Mouse (Mus musculus) urinary bladder, postnatal 25 days (tissue): Measurements from ENCODE around the gene Yeats4.

Source experiments
- DNase-seq: peaks from one replicate; pipeline ENCODE4 v3.0.0; 2022; ENCODE audit warnings: low spot score

The Yeats4 gene

DNA sequence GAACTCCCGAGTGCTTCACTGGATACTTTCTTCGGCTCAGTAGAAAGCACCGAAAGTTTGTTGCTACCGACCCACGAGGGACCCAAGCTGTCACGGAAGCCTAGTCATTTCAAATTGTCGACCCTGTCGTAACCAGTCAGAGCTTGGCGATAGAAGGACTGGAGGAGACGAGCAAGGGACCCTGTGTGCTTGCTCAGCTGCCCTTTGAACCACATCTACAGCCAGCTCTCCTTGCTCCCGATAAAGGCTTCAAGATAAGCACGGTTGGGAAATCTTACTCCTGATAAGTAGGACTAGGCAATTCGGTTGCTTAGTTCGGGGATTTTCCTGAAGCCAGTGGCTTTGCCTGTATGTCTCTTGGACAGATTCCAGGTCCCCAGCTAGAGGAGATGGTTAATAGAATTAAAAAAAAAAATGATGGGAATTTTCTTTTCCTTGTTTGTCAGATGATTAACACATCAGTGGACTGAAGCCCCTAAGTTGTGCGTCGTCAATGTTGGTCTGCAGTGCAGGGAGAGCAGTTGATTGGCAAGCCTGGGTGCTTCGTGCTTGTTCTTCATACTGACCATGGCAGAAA, 21.2 kb downstream of the Yeats4 start:
- no peak for DNase-seq

- DNase-seq: no peak
Observed at GRCm38 (mm10) chr10:117199701-117200100, 24.6 kb downstream of the Yeats4 start.

DNA sequence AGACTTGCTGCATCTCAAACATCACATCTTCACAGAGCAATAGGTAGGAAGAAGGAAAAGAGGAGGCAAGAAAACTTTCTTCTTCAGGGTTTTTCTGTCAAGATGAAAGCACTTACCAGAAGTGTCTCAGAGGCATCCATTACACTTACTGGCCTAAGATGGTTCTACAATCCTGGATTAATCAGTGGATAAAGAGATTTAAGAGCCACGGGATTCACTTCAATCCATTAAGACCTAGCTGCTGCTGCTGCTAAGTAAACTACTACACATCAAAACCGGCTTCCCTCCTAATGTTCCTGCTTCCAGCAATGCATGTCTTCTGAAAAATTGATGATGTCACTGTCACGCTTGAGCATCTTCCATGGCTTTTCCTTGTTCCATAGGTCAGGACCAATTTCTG, 27.6 kb downstream of the Yeats4 start:
- no peak for DNase-seq

- DNase-seq: no peak
Observed at GRCm38 (mm10) chr10:117195748-117196147, 28.6 kb downstream of the Yeats4 start.

GRCm38 (mm10) chr10:117195005-117195404, 29.3 kb downstream of the Yeats4 start:
- no peak for DNase-seq

DNA sequence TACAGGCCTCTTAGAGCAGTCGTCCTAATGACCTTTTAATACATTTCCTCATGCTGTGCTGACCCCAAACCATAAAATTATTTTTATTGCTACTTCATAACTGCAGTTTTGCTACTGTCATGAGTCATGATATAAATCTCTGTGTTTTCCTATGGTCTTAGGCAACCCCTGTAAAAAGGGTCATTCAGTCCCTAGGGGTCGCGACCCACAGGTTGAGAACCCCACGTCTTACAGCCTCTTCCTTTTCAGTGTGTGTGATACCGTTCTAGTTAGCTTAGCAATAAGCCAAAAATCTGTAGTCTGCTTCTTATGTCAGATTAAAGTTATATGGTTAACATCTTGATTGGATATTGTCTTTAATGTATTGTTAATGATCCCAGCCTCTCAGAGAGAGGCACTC, 30.9 kb downstream of the Yeats4 start:
- DNase-seq: no peak

DNA sequence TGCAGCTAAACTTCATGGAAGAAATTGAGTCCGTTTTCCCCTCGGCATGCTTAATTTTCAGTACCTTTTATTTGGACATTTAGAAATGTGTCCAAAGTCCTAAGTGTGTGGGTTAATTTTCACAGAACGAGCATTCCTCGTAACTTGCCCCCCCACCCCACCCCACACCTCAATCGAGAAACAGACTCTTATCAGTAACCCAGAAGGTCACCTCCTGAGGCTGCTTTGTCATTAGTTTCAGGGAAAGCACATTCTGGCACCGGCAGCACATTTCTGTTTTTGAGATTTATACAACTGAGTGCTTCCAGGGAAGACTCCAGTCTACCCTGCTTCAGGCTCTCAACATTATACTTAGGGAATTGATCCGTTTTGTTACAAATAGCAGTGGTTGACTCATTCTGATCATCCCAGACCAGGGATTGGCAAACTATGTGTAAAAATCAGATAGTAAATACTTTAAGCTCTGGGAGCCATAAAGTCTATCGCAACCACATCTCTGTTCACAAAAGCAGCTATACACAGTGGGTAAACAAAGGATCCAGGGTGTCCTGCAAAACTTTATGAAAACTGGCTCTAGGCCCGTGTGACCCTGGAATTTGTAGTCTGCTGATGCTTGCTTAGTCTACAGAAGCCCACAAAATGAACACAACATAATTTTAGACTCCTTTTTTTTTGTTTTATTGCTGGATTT, 38.8 kb downstream of the Yeats4 start:
- no peak for DNase-seq

DNA sequence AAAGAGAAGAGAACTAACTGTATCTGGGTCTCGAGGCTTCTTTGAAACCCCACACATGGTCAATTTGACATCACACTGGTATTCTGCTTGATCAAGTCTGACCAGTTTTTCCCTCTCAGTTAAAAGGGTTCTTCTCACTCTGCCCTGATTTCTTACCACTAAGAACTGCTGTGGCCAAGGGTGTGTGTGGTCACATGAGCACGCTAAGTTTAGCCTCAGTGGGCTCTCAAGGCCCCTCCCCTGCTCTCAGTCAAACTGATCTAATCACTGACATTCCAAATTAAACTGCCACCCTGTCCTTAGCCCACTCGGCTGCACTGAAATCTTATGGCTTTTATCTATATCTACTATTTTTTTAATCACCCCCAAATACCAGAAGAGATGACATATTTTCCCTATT, 43.2 kb downstream of the Yeats4 start:
- DNase-seq: no peak

DNA sequence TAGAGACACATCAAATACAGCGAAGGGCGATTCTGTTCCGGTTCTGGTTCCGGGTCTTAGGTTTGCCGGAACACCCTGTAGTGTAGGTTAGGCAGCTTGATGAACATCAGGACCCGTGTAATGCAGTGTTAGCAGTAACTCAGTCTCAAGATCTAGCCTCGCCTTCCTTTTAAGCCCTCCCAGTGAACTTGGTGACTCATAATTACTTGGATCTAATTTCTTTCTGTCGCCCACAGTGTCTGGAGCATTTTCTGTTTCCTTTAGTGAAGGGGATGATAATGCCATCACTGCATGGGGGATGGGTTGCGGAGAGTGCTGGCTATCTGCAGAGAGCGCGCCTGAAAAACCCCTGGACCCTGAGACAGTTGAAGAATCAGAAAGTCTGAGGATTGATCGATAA, 49.7 kb downstream of the Yeats4 start:
- no peak for DNase-seq

GRCm38 (mm10) chr10:117173566-117174438, 50.5 kb downstream of the Yeats4 start:
- no peak for DNase-seq

GRCm38 (mm10) chr10:117173111-117173510, 51.2 kb downstream of the Yeats4 start:
- no peak for DNase-seq

GRCm38 (mm10) chr10:117172069-117172468, 52.2 kb downstream of the Yeats4 start:
- no peak for DNase-seq

- DNase-seq: no peak
Observed at GRCm38 (mm10) chr10:117166785-117167425, 57.4 kb downstream of the Yeats4 start.
